Mouse (Mus musculus): ENCODE measurements around the gene Gm5169. TPM values are rescaled to one million over a fixed set of nuclear protein-coding genes. Genes with fewer than 3 reads are reported as not detected.
"Not testable (repeated sequence)": the region's sequence is repeated elsewhere in the genome, so short reads cannot be mapped to it uniquely, and the experiment has no call there.

The Gm5169 gene
- not detected in 2 replicates for total RNA-seq (2021)
- long read RNA-seq: 0 reads

- DNase-seq: not testable (repeated sequence)
Observed at GRCm38 (mm10) chrX:25301355-25301754, at the start of gene Gm5169. TSS of gene Gm5169 (minus strand) at chrX:25301455.

GRCm38 (mm10) chrX:25347424-25347823 is 46.2 kb upstream of the Gm5169 start:
- not testable (repeated sequence) for DNase-seq

All from adrenal gland, postnatal 25 days (tissue).